Mouse (Mus musculus): ENCODE data around the gene Prkab1.

The Prkab1 gene

GRCm38 (mm10) chr5:116024327-116024739 lies at the start of gene Prkab1:
TSS of gene Prkab1 (minus strand) at chr5:116024508.
- DNase-seq (ENCODE audit: low read depth, low spot score) = peak; percentile 94

DNA sequence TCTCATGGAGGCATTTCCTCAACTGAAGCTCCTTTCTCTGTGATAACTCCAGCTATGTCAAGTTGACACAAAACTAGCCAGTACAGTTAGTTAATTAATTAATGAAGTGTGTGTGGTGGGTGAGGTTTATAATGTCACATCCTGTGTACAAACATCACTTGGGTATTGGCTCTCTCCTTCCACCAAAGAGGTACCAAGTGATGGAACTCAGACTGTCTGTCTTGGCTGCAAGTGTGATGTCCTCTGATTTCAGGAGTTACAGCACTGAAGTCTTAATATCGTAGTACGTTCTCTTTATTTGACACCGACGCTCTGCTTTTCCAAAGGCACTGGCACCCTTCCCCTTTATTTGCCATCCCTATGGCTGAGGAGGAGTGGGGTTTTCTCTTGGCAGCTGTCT lies 45.3 kb upstream of the Prkab1 start:
- no peak for DNase-seq (ENCODE audit: low read depth, low spot score)

DNA sequence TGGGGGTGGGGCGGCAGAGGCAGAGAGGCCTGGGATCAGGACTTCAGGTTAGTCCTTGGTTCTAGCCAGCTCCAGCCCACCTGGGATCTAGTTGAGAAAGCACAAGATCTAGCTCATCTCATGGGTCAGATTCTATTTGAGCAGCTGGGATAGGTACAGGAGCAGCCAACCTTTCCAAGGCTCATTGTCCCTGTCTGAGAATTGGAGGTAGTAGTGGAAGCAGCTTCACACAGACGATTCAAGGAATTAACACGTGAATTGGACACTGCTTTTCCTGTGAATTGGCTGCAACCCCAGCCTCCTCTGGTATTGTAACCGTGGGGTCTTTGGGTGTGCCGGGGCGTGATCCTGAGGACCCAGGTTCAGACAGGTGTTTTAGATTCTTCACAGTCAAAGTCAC lies 28.5 kb upstream of the Prkab1 start:
- DNase-seq (ENCODE audit: low read depth, low spot score) = no peak

- DNase-seq (ENCODE audit: low read depth, low spot score) = no peak
These were observed 27.9 kb upstream of the Prkab1 start for GRCm38 (mm10) chr5:116052171-116052570.

DNA sequence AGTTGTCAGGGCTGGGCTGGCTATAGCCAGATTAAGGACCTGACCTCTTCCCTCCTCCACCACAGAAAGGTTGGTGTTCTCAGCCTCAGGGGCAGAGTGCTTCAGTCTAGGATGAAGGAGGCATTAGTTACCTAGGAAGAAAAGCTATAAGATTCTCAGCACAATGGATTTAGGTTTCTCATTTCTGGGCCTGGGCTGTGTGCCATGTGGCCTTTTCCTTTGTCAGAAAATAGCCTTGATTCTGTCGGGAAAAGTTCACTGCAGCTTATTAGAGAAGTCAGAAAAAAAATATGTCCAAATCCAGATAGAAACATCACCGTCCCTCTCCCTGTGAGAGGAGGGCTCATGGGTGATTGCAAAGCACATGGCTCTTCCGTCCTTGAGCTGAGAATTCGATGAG lies 25.5 kb upstream of the Prkab1 start:
- DNase-seq (ENCODE audit: low read depth, low spot score) = no peak

DNA sequence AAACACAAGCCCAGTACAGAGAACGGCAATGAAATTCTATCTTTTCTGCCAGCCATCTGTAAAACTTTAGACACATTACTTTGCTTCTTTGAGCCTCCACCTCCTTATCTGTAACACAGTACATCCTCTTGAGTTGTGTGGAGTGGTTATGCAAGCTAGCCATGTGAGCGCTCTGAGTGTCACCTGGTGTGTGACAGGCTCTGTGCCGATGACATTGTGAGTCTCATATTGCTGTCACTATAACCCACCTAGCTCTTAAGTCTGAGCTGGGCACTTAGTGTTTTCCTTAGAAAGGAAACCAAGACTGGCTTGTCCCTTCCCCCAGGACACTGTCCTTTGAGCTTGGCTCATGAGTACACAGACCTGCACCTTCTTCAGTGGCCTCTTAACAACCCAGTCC lies 24.0 kb upstream of the Prkab1 start:
- peak; percentile 79 for DNase-seq (ENCODE audit: low read depth, low spot score)

DNA sequence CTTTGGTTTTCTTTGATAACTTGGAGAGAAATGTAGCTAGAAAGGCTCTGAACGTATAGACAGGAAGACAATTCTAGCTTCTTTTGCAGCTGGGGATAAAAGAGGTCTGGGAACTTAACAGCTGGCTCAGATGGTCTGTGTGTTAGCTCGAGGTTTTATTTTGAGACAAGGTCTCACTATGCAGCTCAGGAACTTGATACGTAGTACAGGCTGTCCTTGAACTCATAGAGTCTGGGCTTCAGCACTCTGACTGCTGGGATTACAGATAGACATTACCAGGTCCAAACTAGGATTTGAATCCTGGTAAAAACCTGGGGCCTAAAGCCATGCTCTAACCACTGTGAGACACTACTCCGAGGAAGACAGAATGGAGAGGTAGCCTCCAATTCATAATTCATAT lies 21.9 kb upstream of the Prkab1 start:
- DNase-seq (ENCODE audit: low read depth, low spot score) = peak; percentile 73

GRCm38 (mm10) chr5:116045581-116045980 lies 21.3 kb upstream of the Prkab1 start:
- peak; percentile 87 for DNase-seq (ENCODE audit: low read depth, low spot score)

DNA sequence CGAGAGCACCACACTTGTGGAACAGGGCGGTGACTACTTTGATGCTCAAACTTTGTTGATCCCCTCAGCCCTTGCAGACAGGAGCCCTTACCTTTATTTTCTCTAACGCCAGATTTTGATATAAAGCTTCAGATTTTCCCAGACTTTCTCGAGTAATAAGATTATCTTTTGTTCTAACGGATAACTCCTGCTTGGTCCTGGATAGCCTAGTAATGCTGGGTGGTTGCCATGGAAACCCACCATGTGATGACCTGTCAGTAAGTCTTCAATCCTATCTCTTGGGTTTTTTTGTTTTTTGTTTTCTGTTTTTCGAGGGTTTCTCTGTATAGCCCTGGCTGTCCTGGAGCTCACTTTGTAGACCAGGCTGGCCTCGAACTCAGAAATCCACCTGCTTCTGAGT lies 17.9 kb upstream of the Prkab1 start:
- DNase-seq (ENCODE audit: low read depth, low spot score) = no peak

DNA sequence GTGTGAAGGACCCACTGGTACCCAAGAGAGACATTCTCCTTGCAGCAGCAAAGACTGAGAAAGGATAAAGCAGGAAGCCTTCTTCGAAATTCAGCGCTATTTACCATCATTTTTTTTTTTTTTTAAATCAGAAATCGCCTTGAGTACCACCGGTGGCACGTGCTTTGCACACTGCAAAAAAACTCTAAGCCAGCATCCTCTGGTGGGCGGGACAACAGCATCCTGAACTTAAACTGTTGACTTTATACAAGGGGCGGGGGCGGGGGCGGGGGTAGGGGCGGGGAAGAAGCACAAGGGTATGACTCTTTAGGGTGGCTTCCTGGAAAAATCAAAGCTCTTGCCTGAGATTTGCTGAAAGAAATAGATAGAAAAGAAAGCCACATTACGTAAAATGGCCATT lies 15.4 kb upstream of the Prkab1 start:
- DNase-seq (ENCODE audit: low read depth, low spot score) = no peak

DNA sequence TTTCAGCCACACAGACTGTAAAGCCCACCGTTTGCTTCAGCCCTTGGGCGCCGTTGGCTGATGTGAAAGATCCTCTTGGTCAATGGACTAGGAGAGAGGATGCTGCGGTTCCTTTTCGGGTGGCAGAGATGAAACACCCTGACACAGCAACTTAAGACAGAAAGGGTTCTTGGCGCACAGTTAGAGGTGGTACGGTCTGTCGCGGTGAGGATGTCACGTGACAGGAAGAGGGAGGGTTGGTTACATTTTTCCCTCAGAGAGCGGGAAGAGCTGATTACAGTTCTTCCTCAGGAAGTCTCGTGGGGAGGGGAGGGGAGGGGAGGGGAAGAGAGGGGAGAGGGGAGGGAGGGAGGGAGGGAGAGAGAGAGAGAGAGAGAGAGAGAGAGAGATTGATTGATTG lies 13.4 kb upstream of the Prkab1 start:
- no peak for DNase-seq (ENCODE audit: low read depth, low spot score)

DNA sequence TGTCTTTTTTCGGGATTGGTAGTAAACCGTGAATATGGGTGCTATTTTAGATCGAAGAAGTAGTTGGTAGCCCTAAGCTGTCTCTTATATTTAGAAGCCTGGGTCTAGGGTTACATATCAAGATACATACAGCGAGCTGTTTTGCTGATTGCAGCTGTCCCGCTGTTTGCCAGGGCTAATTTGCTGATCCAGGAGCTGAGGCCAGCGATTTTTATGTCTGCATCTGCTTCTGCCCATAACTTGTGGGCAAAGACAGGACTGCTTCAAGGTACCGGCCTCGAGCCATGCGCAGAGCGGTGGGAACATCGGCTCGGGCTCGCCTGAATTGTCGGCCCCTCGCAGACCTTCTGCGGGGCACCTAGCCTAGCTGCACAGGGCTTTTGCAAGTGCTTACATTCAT lies 12.2 kb upstream of the Prkab1 start:
- DNase-seq (ENCODE audit: low read depth, low spot score) = peak; percentile 94

- DNase-seq (ENCODE audit: low read depth, low spot score) = peak; percentile 67
These were observed 6.9 kb upstream of the Prkab1 start for GRCm38 (mm10) chr5:116031190-116031577.

GRCm38 (mm10) chr5:116030566-116031189 lies 6.4 kb upstream of the Prkab1 start:
- no peak for DNase-seq (ENCODE audit: low read depth, low spot score)

- no peak for DNase-seq (ENCODE audit: low read depth, low spot score)
These were observed 4.8 kb upstream of the Prkab1 start for GRCm38 (mm10) chr5:116029071-116029470.

- DNase-seq (ENCODE audit: low read depth, low spot score) = no peak
These were observed 2.3 kb upstream of the Prkab1 start for GRCm38 (mm10) chr5:116026561-116026960.

DNA sequence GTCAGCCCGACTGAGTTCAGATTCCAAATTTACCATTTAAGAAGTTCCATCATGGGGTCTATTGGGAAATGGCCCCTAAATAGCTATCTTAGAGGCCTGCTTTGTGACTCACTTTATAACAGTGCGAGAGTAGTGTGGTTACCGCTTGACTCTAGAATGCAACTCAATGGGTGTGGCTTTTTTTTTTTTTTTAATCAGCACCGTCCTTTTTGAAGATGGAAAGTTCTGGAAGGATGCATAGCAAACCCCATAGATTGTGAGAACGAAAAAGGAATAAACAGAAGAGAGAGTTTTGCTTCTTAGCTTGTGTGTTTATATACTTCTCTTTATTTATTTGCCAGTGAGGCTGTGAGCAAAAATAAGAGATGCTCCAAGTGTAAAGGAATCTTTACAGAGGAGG lies 1.8 kb upstream of the Prkab1 start:
- DNase-seq (ENCODE audit: low read depth, low spot score) = no peak

DNA sequence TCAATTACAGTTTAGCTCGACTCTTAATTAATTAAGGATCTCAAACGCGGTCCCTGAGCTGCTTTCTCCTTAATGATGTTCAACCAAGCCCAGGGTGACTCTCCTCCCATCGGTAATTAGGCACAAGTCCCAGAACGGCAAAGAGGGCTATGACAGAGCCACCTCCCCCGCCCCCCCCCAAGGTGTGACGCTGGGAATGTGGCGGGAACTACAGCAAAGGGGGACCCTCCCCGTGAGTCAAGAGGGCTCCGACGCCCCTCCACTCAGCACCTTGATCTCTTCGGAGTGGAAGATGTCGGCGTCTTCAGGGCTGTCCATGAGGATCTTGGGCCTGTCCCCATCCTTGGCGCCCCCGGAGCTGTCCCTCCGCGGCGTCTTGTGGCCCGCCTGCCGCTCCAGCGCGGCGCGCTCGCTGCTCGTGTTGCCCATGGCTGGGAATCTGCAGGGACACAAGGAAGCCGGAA lies 455 bp downstream of the Prkab1 start:
- DNase-seq (ENCODE audit: low read depth, low spot score) = no peak

- no peak for DNase-seq (ENCODE audit: low read depth, low spot score)
These were observed 1.1 kb downstream of the Prkab1 start for GRCm38 (mm10) chr5:116023251-116023661.

DNA sequence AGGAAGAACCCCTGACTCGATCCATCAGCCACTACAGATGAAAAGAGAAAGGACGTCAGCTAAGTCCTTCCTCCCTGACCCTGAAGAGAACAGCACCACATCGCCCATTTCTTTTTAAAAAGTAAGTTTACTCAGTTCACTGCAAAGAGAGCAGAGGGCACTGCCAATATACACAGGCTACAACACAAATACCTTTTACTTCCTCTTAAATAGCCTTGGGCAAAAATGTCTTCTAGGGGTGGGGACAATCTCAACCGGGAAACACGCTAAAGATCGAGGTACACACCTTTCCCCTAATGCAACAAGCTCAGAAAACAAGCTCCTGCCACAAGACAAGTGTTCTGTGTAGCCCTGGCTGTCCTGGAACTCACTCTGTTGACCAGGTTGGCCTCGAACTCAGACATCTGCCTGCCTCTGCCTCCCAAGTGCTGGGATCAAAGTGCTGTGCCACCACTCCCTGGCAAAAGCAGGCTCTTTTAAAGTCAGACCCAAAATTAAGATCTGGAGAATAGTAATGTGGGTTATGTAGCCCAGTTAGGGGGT lies 1.6 kb downstream of the Prkab1 start:
- no peak for DNase-seq (ENCODE audit: low read depth, low spot score)

- no peak for DNase-seq (ENCODE audit: low read depth, low spot score)
These were observed 2.2 kb downstream of the Prkab1 start for GRCm38 (mm10) chr5:116022131-116022530.

DNA sequence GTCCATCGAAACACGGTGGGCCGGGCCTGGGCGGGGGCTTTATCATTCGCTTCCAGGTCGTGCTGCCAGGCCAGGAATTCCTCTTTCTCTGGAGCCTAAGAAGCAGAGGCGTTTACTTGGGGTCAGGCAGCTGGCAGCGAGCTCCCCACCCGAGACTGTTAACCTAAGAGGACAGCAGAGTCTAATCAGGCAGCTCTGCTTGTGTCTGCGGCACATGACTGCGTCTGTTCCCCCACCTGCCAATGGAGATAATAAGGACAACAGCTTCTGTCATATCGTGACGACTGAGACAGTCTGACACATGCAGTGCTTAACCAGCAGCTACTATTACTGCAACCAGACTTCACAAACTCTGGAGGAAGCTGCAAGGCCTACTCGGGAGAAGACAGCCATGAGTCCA lies 2.8 kb downstream of the Prkab1 start:
- no peak for DNase-seq (ENCODE audit: low read depth, low spot score)

- DNase-seq (ENCODE audit: low read depth, low spot score) = no peak
These were observed 4.9 kb downstream of the Prkab1 start for GRCm38 (mm10) chr5:116019371-116019770.

DNA sequence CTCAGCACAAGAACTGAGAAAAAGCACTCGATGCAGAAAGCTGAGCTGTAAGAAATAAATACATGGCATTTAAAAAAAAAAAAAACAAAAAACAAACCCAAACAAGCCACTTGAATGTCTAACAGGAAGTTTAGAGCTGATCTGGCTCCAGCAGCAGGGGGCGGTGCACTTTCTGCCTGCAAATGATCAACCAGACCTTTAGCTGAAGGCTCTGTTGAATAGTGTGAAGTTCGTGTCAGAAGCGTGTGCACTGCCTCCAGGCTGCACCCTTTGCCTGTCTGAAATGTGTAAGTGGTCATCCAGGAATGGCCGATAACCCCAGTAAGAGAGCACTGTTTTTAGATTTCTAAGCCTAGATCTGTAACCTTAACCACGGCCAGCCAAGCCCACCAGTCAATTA lies 5.5 kb downstream of the Prkab1 start:
- no peak for DNase-seq (ENCODE audit: low read depth, low spot score)

Measured in skeletal muscle tissue, adult 2 months (tissue).